Mouse (Mus musculus) fibroblast of lung, adult 2 months (primary cell): ENCODE measurements around the gene Dll4.
A peak's percentile ranks its signal among the peaks of the same experiment; 100 is the strongest.

Experiments used
- DNase-seq: peaks from one replicate; pipeline ENCODE4 v3.0.0-alpha.2; 2011; ENCODE audit warnings: low read depth

Dll4 gene

DNA sequence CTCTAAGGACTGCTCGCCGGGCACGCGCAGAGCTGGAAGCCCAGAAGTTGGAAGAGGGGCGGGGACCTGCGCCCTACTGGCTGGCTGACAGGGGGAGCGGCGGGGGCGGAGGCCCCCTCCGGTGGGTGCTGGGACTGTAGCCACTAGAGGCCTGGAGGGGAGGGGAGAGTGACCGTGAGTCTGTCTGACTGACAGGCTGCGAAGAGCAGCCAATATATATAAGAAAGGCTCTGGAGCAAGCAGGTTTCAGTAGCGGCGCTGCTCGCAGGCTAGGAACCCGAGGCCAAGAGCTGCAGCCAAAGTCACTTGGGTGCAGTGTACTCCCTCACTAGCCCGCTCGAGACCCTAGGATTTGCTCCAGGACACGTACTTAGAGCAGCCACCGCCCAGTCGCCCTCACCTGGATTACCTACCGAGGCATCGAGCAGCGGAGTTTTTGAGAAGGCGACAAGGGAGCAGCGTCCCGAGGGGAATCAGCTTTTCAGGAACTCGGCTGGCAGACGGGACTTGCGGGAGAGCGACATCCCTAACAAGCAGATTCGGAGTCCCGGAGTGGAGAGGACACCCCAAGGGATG lies at the start of gene Dll4:
Gene Dll4, plus strand, starts transcription at position 217 of the 576 bp plus-strand sequence.
- no peak for DNase-seq

DNA sequence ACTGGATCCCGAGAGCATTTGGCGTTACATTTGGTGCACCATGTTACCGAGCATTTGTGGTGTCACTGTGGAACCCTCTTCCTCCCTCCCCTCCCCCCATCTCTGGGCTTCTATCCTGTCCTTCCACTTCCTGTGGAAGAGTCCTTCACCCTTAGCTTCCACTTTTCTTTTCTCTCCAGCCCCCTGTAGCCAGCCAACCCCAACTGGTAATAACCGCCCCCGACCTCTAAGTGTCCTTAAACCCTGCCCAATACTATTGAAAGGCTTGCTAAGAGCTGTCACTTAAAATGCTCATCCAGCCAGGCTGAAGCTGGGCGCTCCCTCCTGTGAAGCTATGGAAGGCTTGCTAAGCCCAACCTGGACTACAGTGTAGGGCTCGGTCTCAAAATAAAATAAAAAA lies 48.7 kb upstream of the Dll4 start:
- no peak for DNase-seq

DNA sequence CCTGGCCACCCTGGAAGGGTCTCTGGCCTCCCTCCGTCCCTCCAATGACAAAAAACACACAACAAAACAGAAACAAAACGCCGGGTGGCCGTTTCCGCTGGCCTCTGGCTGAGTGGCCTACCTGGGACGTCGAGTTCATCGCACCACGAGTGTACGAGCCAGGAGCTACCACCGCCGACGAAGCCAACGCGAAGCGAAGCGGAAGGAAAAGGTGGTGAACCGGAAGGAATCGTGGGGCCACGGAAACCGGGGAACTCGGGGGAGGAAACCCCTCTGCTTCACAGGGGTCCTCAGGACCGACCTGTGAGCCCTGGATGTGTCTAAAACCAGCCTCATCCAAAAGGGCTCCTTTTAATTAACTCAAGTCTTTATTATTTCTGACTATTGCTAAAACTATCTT lies 47.8 kb upstream of the Dll4 start:
- no peak for DNase-seq

DNA sequence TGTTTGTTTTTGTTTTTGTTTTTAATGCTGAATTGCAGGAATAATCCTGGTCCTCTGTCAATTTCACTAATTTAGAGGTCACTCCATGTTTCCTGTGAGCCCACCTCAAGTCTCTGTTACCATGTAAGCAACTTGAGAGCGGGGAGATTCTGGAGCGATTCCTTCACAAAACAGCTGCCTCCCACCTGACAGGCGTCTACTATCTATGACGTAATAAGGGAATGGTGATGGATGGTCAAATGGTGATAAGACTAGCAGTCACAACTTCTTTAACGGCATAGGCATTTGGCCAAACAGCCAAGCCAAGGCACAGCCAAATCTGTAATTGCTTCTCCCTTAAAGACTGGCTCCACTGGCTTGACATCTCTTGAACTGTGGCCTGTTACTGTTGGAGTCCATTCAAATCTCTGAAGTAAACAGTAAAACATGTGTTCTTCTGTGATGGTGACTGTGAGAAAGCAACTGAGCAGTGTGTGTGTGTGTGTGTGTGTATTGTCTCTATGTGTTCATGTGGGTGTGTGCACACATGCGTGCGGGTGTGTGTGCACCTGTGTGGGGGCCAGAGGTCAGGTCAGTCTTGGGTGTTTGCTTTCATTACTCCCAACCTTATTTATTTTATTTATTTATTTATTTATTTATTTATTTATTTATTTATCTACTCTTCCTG lies 43.6 kb upstream of the Dll4 start:
- DNase-seq, result no peak

DNA sequence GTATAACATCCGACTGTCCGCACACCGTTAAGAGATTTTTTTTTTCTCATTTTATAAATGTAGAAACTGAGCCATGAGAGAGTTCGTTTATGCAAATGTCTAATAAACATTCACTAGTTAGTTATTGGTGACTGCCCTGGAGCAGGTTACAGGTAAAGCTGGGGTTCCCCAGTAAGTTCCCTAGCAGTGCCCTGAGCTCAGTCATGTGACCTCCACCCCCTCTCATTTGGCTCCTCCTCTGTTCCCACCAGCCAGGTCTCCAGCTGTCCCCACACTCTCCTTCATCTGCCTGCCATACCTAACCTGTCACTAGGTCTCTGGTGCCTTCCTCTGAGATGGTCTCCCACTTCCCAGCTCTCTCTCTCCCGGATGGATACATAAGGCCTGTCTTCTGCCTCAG lies 38.2 kb upstream of the Dll4 start:
- no peak for DNase-seq

DNA sequence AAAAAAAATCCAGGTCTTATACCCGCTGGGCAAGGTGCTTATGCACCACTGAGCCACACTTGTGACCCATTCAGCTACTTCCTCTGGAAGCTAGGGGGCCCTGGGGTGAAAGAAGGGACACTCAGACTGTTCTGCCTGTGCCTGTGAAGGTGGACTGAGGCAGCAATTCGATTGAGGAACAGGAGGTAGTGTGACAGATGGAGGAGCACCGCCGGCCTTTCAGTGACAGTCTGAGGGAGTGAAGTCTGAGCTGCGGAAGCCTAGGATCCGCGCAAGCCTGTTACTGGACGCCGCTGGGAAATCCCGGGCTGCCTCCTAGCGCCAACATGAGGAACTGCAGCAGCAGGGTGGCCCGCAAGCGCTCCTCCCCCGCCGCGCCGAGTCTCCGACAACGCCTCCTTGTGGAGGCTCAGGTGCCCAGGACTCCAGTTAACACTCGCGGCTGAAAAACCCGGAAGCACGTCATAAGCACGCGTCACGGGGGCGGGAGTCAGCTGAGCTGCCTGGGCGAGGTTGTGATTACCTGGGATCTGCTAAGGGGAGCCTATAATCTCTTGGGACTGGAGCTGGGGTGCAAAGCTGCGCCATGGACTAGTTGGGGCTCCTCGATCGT lies 37.2 kb upstream of the Dll4 start, which contains the start of gene Vps18:
Gene Vps18, plus strand, starts transcription at position 471 of the 613 bp plus-strand sequence.
- peak; percentile 89 for DNase-seq

DNA sequence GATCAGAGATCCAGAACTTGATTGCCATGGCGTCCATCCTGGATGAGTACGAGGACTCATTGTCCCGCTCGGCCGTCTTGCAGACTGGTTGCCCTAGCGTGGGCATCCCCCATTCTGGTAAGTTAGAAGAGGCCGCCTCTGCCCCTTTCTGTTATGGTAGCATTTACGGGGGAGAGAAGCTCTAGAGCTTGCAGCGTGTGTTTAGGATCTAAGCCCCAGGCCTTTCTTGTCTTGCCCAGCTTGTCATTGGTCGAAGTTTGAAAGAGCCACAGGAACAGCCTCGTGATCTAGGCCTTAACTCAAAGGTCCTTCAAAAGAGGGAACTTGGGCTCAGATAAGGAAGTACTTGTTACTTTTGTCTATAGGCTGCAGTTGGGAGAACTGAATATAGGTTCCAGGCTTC lies 36.6 kb upstream of the Dll4 start:
- DNase-seq, result no peak

DNA sequence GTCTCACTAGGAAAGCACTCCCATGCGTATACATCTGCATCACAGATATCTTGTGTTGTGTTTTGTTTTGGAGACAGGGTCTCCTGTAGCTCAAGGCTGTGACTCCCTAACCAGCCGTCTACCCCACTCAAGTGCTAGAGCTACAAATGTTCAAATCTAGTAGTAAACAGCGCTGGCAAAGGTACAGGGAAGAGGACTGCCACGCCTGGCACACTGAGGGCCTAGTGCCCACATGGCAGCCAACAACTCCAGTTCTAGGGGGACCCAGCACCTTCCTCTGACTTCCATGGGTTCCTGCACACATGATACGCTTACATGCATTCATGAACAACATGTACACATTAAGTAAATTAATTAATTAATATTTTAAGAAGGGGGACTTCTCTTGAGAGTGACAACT lies 33.3 kb upstream of the Dll4 start:
- DNase-seq, result no peak

DNA sequence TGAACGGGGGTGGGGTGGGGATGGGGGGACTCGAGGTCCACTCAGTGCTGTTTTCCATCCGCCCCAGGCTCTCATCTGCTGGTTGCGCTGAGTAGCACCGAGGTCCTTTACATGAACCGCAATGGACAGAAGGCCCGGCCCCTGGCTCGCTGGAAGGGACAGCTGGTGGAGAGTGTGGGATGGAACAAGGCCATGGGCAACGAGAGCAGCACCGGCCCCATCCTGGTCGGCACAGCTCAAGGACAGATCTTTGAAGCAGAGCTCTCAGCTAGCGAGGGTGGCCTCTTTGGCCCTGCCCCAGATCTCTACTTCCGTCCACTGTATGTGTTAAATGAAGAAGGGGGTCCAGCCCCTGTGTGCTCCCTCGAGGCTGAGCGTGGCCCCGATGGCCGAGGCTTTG lies 32.7 kb upstream of the Dll4 start:
- DNase-seq, result no peak

DNA sequence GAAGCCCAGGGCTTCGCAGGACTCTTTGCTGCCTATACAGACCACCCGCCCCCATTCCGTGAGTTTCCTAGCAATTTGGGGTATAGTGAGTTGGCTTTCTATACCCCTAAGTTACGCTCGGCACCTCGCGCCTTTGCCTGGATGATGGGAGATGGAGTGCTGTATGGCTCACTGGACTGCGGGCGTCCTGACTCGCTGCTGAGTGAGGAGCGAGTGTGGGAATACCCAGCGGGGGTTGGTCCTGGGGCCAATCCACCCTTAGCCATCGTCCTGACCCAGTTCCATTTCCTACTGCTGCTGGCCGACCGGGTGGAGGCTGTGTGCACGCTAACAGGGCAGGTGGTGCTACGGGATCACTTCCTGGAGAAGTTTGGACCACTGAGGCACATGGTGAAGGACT lies 32.3 kb upstream of the Dll4 start:
- no peak for DNase-seq

DNA sequence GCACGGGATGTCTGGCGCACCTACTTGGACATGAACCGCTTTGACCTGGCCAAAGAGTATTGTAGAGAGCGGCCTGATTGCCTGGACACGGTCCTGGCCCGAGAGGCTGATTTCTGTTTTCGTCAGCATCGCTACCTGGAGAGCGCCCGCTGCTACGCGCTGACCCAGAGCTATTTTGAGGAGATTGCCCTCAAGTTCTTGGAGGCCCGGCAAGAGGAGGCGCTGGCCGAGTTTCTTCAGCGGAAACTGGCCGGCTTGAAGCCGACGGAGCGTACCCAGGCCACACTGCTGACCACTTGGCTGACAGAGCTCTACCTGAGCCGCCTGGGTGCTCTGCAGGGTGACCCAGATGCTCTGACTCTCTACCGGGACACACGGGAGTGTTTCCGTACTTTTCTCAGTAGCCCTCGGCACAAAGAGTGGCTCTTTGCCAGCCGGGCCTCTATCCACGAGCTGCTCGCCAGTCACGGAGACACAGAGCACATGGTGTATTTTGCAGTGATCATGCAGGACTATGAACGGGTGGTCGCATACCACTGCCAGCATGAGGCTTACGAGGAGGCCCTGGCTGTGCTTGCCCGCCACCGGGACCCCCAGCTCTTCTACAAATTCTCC lies 31.7 kb upstream of the Dll4 start:
- no peak for DNase-seq

DNA sequence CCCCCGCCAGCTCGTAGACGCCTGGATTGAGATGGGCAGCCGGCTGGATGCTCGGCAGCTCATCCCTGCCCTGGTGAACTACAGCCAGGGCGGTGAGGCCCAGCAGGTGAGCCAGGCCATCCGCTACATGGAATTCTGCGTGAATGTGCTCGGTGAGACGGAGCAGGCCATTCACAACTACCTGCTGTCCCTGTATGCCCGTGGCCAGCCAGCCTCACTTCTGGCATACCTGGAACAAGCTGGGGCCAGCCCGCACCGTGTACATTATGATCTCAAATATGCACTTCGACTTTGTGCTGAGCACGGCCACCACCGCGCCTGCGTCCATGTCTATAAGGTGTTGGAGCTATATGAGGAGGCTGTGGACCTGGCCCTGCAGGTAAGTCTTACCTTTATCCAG lies 31.2 kb upstream of the Dll4 start:
- no peak for DNase-seq

DNA sequence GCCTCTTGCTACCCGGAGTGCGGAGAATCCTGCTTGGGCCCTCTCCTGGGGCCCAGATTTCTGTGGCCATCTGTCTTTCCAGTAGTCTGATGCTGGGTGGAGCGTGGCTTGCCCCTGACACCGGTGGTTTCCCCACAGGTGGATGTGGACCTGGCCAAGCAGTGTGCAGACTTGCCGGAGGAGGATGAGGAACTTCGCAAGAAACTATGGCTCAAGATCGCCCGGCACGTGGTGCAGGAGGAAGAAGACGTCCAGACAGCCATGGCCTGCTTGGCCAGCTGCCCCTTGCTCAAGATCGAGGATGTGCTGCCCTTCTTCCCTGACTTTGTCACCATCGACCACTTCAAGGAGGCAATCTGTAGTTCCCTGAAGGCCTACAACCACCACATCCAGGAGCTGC lies 28.8 kb upstream of the Dll4 start:
- no peak for DNase-seq

DNA sequence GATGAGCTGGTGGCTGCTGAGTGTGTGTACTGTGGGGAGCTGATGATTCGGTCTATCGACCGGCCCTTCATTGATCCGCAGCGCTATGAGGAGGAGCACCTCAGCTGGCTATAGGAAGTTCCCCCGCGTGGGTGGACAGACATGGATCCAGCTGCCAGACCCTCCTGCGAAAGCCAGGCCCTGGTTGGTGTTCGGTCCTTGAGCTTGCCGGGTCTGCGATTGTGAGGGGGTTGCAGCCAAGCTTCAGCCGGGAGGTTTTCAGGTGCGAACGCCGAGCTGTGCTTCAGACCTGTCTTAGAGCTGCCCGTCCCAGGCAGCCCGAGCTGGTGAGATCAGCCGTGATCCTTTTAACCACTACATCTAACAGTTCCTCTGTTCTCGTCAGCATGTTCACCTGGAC lies 28.1 kb upstream of the Dll4 start:
- no peak for DNase-seq

DNA sequence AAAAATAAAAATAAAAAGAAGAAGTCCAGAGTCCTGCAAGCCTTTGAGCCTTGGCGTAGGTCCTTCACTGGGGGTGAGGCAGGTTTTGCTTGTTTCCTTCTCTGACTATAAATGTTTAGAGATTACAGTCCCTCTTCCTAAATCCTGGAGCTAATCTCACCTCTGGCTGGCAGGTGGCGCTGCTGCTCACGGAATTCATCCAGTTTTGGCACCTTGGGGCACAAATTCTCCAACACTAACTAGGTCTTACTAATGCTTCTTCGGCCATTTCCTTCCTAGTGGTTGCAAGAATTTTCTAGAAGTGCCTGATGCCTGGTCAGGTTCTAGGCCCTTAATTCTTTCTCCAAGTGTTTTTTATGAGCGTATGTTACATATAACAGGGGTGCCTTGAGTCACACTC lies 27.3 kb upstream of the Dll4 start:
- peak; percentile 27 for DNase-seq

DNA sequence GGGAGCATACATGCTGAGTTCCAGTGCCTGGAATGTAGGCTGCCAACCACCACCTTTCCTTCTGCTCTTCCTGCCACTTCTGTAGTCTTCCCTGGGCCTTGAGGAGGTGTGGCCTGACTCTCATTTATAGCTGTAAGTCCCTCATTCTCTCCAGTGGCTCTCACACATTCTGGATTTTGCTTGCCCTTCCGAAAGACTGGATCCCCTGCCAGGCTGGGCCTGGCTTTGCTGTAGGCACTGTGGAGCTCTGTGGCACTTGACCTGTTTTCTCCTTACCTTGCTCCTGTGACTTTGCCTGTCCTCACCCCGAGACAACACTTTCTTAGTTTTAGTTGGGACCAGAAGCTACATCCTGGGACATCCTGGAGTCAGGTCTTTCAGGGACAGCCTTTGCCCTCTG lies 26.7 kb upstream of the Dll4 start:
- no peak for DNase-seq

DNA sequence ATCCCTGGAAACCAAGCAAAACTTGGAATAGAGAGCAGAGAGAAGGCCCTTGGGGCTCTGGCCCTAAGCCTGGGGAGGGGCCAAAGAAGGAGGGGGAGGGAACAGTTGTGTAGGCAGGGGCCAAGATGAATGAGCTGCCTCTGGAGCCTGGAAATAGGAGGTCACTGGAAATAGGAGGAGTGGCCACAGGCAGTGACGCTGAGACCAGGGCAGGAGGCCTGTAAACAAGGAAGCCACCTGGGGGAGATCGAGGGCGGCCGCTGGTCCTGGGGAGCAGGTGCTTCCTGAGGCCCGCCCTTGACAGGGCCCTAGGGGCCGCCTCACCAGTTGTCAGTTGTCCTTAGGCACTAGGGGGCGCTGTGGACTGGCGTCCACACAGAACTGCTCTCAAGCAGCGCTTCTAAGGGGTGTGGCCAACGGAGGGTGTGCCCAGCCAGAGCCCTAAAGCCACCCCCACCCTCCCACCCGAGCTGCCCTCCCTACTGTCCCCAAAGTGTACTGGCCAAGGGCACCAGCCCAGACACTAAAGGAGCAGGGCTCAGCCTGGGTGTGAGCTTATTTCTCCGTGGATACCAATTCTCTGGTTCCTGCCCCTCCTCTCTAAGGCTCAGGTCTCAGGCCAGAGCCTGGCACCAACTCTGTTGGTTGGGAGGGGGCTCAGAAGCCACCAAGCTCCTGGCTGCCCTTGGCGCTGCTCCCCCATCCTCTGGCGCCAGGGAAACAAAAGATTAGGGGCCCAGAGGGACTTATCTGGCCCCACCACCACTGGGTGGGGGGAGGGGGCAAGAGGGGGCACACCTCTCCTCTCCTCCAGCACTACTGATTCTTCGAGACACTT lies 25.4 kb upstream of the Dll4 start:
- DNase-seq, result peak; percentile 44

DNA sequence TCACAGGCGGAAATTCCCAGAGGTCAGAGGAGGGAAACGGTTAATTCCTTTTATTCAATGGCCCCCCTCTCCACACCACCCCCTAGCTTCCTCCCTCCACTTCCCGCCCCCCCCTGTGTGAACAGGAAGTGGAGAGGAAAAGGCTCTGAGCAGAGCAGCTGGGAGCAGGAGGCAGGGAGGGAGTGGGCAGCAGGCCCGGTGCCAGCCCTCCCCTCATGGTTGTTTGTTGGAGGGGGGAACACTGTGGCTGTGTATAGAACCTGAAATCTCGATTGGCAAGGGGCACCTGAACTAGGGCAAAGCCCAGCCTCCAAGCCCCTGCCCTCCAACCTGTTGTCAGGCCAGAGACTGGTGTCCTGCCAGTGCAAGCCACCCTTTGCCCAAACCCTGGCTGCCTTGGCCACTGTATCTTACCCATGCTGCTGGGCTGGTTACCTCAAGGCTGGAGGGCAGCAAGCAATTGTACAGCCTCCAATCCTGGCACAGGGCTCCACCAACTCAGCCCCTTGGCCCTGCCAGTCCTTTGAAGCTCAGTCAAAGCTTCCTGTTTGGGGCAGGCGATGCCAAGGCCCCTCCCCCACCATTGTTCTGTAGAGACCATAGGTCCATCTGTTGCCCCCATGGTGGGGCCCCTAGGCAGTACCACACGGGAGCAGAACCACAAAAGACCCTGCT lies 24.6 kb upstream of the Dll4 start:
- no peak for DNase-seq

DNA sequence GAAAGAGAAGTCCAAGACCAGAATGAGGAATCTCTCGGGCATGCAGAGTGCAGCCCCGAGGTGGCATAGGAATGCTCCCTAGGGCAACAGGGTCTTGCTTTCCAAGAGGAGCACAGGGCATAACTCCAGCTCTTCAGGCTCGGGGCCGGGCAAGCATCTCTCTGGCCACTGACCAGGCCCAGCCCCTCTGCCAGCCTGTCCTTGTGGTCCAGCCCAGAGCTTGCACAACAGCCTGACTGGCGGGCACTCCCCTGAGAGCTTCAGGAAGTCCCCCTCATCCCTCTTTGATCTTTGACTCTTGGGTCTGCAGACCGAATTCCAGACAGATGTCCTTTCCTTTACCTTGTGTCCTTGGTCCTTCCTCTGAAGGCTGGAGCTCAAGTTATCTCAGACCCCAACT lies 22.7 kb upstream of the Dll4 start:
- DNase-seq, result no peak

DNA sequence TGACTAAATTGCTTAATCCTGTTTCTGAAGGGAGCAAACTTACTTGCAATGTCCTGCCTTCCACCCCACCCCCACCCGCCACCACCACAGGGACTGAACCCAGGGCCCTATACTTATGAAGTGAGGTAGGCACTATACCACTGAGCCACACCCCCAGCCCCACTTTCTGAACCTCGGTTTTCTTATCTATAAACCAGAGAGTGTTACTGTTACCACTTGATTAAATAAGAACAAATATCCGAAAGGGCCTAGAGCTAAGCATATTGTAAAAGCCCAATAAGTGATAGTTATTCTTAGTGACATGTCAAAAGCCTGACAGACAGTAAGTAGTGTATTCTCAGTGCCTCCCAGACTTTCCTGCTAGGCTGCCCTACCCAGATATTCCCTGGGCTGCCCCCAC lies 21.2 kb upstream of the Dll4 start:
- DNase-seq, result no peak

DNA sequence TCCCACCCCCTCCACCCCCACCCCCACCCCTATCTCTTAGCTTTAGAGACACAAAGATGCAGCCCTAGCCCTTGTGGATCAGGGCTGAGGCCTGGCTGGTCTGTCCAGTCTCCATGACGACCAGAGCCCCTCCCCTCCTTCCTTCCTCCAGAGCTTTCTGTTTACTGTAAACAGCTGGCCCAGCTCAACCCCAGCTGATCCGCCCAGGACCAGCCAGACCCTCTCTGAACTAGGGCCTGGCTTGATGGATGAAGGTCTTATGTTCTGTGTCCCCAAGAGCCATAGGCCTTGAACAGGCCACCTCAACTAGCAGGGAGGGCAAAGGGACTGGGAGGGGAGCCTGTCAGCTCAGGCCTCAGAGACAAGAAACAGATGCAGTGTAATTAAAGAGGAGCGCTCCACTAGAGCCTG lies 20.8 kb upstream of the Dll4 start:
- DNase-seq, result no peak

DNA sequence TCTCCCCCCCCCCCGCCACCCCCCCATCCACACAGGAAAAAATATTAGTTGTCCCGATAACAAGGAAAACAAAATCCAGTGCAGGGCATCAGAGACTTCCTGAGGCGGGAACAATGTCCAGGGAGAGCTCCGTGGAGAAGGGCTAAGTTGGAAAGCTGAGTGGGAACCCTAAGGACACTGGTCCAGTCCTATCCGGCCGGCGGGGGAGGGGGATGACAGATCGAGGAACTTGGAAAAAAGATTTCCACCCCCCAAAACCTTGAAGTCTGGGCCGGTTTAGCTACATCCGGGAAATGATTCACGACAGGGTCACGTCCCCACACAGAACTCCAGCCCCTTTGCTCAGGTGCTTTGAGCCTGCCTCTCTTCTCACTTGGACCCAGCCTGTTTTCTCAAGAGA lies 14.0 kb upstream of the Dll4 start:
- no peak for DNase-seq
